ENCODE assay signal across 8 mouse cellular contexts in genomic region chr15:97782749-97783105, GRCm38 (mm10). TPM values are rescaled to one million over a fixed set of nuclear protein-coding genes. Genes with fewer than 3 reads are reported as not detected.
DNase-seq lines count a peak whose midpoint lies in the region; TF ChIP-seq lines count a peak whose summit lies in the region.

No protein-coding gene starts in this region.

- no peak overlapping the region; the same call in 1 of the 2 replicates for H3K27ac ChIP-seq in left cerebral cortex, adult 2 months

- DNase-seq in left cerebral cortex, adult 2 months (ENCODE audit: extremely low spot score in 1 of 2, low spot score in 2 of 2), result peak in 1 of 2 experiments; percentile 61
- DNase-seq in left cerebral cortex, adult 8-10 months (ENCODE audit: low spot score in 2 of 2), result no peak
- peak; percentile 81 to 90 for DNase-seq in adrenal gland, postnatal 36 days
- DNase-seq in gastrocnemius, postnatal 25 days, result peak; percentile 73
- peak; percentile 84 for DNase-seq in induced T-regulatory cell, adult 2 months (ENCODE audit: low read depth)
- peak; percentile 81 to 84 for DNase-seq in lung, adult 18-20 months
- peak; percentile 53 for DNase-seq in ovary, adult 18-20 months (ENCODE audit: low spot score)
- peak; percentile 66 to 68 for DNase-seq in urinary bladder, adult 18-20 months (ENCODE audit: low spot score in 2 of 2)

- intact Hi-C loops in left cerebral cortex, adult 2 months (cut with DNase I), result loop anchor here (1.0 kb wide), 1 partner anchor 64 kb away; no protein-coding TSS in a partner anchor

- no peak overlapping the region for H3K4me3 ChIP-seq in left cerebral cortex, adult 2 months

- TF ChIP-seq CTCF in left cerebral cortex, adult 2 months (IDR thresholded peaks at IDR 0.05), result peak; percentile 63

RNA-seq across cellular contexts. Expression of gene Slc48a1, which starts 4.4 kb away (rescaled TPM):
- total RNA-seq in left cerebral cortex, adult 2 months (2021), result 100 to 1,000 TPM; 157 to 161 TPM
- 100 to 1,000 TPM; 149 to 181 (median 177) TPM for total RNA-seq in left cerebral cortex, adult 8-10 months (2022)
- total RNA-seq in adrenal gland, postnatal 36 days (2021), result 100 to 1,000 TPM; 107 to 130 TPM
- total RNA-seq in gastrocnemius, postnatal 25 days (2021), result 10 to 100 TPM; 44.7 to 47.2 TPM

RNA-seq across cellular contexts. Expression of gene Rapgef3, which starts 15.0 kb away (rescaled TPM):
- 10 to 100 TPM; 46.5 to 50.4 TPM for total RNA-seq in left cerebral cortex, adult 2 months (2021)
- 10 to 100 TPM; 38.3 to 61.9 (median 47.0) TPM for total RNA-seq in left cerebral cortex, adult 8-10 months (2022)
- 10 to 100 TPM; 15.0 to 20.8 TPM for total RNA-seq in adrenal gland, postnatal 36 days (2021)
- 1 to 10 TPM; 3.7 to 8.1 TPM for total RNA-seq in gastrocnemius, postnatal 25 days (2021)

RNA-seq across cellular contexts. Expression of gene Endou, which starts 51.6 kb away (rescaled TPM):
- total RNA-seq in left cerebral cortex, adult 2 months (2021), result 1 to 10 TPM; 2.8 to 4.7 TPM
- total RNA-seq in left cerebral cortex, adult 8-10 months (2022), result 1 to 10 TPM in 3 of 4 experiments, under 1 TPM in 1; 0.94 to 5.3 (median 3.3) TPM
- total RNA-seq in adrenal gland, postnatal 36 days (2021), result under 1 TPM; 0.66 to 0.70 TPM
- total RNA-seq in gastrocnemius, postnatal 25 days (2021), result under 1 TPM; 0.36 to 0.91 TPM

Comparison
In these comparisons a context has a peak if more than half of its experiments do, and no peak if none do; other contexts are left out.
1. DNase-seq: peak in adrenal gland, postnatal 36 days (2 of 2), gastrocnemius, postnatal 25 days (single experiment), induced T-regulatory cell, adult 2 months (single experiment), lung, adult 18-20 months (2 of 2), ovary, adult 18-20 months (single experiment) and urinary bladder, adult 18-20 months (2 of 2); none in left cerebral cortex, adult 8-10 months (0 of 2).